In the genomic region with DNA sequence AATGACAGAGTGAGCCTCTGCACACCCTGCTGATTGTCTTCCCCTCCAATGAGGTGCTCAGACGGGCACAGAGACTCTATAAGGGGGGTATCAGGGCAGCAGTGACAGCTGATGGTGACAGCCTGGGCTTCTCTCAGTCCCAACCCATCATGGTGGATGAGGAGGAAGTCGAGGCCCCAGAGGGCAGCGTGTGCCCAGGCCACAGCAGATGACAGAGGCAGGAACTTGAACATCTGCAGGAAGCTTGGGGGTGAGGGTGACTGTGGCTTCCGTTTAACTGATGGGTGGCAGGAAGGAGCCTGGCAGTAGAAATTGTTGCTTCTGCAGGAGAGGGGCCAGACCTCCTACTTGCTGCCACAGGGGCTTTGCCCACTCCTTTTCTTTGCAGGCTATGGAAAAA, we compare ENCODE assay signal across 9 mouse cellular contexts. TPM values are rescaled to one million over a fixed set of nuclear protein-coding genes. Genes with fewer than 3 reads are reported as not detected.
DNase-seq lines count a peak whose midpoint lies in the region; ATAC-seq lines count a peak whose summit lies in the region.
"Had no signal": no experiment of that assay in that cellular context is flagged by ENCODE, and none has a peak within 500 bp of the region (broad histone marks: within the 10 kb centered on the region; RNA-seq: fewer than 3 reads in every experiment).

No protein-coding gene starts in this region.

- peak; percentile 14 for DNase-seq in kidney, adult 9 months
- DNase-seq in kidney, adult 8-10 months, result no peak
- DNase-seq in thymus, postnatal 14 days, result peak; percentile 90
- DNase-seq in urinary bladder, postnatal 4 days (ENCODE audit: low spot score in 2 of 2), result no peak
- DNase-seq in left cerebral cortex, postnatal 36 days (ENCODE audit: low spot score in 2 of 2), result no peak
- DNase-seq in cerebellum, postnatal 36 days, result no peak
- DNase-seq: cerebellum, adult 11-12 months had no signal

- ATAC-seq in common myeloid progenitor, adult 5-6 weeks (replicated peaks; ENCODE audit: low read depth, poor library complexity, severe bottlenecking), result peak; percentile 95
- peak; percentile 94 for ATAC-seq in megakaryocyte, adult 5-6 weeks (ENCODE audit: poor library complexity, severe bottlenecking)

- intact Hi-C loops in left cerebral cortex, postnatal 36 days (cut with DNase I), result no loop called here

RNA-seq across cellular contexts. Expression of gene Il21r, which starts 27.1 kb away (rescaled TPM):
- 3.3 TPM in 2 replicates for total RNA-seq in common myeloid progenitor, adult 5-6 weeks (2017)
- 0.62 and 0.83 TPM in 2 replicates for total RNA-seq in megakaryocyte, adult 5-6 weeks (2015)
- 1.8 and 2.2 TPM in 2 replicates for total RNA-seq in megakaryocyte, adult 5-6 weeks (2017)
- total RNA-seq in left cerebral cortex, postnatal 36 days (2021), result 1 to 10 TPM; 1.5 to 1.6 TPM

Comparison
In these comparisons a context has a peak if more than half of its experiments do, and no peak if none do; other contexts are left out.
1. DNase-seq: peak in kidney, adult 9 months (single experiment) and thymus, postnatal 14 days (single experiment); none in kidney, adult 8-10 months (0 of 2), urinary bladder, postnatal 4 days (0 of 2), left cerebral cortex, postnatal 36 days (0 of 2) and cerebellum, postnatal 36 days (0 of 2).